Mouse (Mus musculus) liver, embryonic 14.5 days (tissue): Measurements from ENCODE around the gene Wnt11.

ENCODE experiments used
- CTCF ChIP-seq: IDR thresholded peaks from 2 replicates; pipeline ENCODE4 v1.5.1; 2016; ENCODE audit warnings: antibody characterized with exemption, low read depth, control low read depth
- EP300 ChIP-seq: IDR thresholded peaks from 2 replicates; pipeline ENCODE4 v1.6.1; 2016; ENCODE audit warnings: antibody characterized with exemption, low read depth

- no peak for TF ChIP-seq CTCF
- no peak for TF ChIP-seq EP300
These were observed 41.2 kb downstream of the Wnt11 start for GRCm38 (mm10) chr7:98876119-98876518.
